Mouse (Mus musculus): ENCODE data around the gene Paqr6. TPM values are rescaled to one million over a fixed set of nuclear protein-coding genes. Genes with fewer than 3 reads are reported as not detected.

The Paqr6 gene
- polyA plus RNA-seq, 1 experiment from 2014 or later, result not detected

DNA sequence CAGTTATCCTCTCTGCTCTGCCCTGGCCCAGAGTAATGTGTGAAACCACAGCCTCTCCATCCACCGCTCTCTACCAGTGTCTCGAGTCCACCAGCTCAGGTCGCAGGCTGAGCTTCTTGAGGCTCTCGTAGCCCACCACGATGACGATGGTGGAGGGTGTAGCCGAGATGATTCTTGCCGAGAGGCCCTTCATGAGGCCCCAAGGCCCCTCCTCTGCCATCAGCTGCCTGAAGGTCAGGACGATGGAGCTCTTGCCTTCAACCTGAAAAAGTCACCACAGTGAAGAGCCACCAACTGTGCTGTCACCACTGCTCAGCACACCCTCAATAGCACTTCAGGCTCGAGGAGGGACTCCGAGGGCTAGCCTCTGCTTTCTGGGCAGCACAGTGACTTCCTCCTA lies 48.3 kb downstream of the Paqr6 start:
- Histone ChIP-seq H3K27ac (no peak overlapping the region), H3K36me3 (ENCODE audit: inconsistent target) (peaks cover 47% of the 10 kb centered on the region), H3K4me3 (ENCODE audit: inconsistent target) (no peak overlapping the region), H3K79me2 (ENCODE audit: inconsistent target) (peaks cover 62% of the 10 kb centered on the region)
- 81% methylated on average over 11 of the region's 11 CpGs for WGBS (ENCODE audit: missing documents)

DNA sequence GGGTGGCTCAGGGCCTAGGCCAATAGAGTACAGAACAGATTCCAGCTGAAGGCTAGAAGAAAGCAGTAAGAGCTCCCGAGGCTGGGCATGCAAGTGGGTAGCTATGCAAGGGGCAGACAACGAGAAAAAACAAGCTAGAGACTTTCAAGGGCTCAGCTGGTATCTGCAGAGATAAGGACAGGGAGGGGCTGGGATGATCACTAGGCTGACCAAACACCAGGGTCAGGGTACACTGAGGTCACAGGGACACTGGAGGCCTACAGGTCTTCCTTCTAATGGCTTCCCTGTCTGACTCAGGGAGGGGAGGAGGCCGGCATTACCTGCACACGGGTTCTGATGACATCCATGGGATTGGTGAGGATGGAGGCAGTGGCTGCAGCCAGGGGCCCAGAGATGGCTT lies 51.3 kb downstream of the Paqr6 start:
- peaks cover 73% of the 10 kb centered on the region for H3K79me2 ChIP-seq (ENCODE audit: inconsistent target)
- H3K36me3 ChIP-seq (ENCODE audit: inconsistent target), result peaks cover 76% of the 10 kb centered on the region
- no peak overlapping the region for H3K27ac ChIP-seq
- no peak overlapping the region for H3K4me3 ChIP-seq (ENCODE audit: inconsistent target)
- 93% methylated on average over 4 of the region's 4 CpGs for WGBS (ENCODE audit: missing documents)

DNA sequence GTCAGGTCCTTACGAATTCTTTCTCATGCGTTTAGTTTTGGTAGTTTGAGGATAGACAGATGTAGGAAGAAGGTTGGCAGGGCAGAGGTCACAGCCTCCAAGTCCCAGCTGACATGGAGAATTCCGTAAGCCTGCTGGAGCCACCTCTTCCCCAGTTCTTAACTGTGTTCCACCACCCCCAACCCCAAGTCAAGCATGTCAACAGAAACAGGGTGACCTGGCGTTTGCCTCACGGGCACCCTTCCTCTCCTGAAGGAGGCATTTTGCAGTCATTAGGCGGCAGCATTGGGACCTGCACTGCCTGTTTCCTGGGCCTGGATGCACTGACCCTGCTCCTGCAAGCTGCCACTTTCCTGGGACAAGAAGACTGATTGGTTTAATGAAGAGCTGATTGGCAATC lies 53.6 kb downstream of the Paqr6 start:
- 94% methylated on average over 6 of the region's 6 CpGs for WGBS (ENCODE audit: missing documents)
- peaks cover 64% of the 10 kb centered on the region for H3K36me3 ChIP-seq (ENCODE audit: inconsistent target)
- peaks cover 97% of the 10 kb centered on the region for H3K79me2 ChIP-seq (ENCODE audit: inconsistent target)
- H3K4me3 ChIP-seq (ENCODE audit: inconsistent target), result no peak overlapping the region
- H3K27ac ChIP-seq, result no peak overlapping the region

Other genes with a start within 250 kb of the Paqr6 start
- gene Mef2d, start 222.2 kb upstream of the Paqr6 start, polyA plus RNA-seq (2018), result 37.8 to 68.1 TPM (median 46.3 TPM) in 3 replicates
- not detected in 3 replicates for gene Rhbg, start 109.9 kb upstream of the Paqr6 start, polyA plus RNA-seq (2018)
- gene Gm38392, start 77.4 kb upstream of the Paqr6 start, polyA plus RNA-seq (2018), result not detected in 3 replicates
- gene Tsacc, start 67.6 kb upstream of the Paqr6 start, polyA plus RNA-seq (2018), result 2.0 to 2.8 TPM (median 2.1 TPM) in 3 replicates
- gene Cct3, start 67.5 kb upstream of the Paqr6 start, polyA plus RNA-seq (2018), result 72.7 to 217 TPM (median 87.3 TPM) in 3 replicates
- gene Glmp, start 39.6 kb upstream of the Paqr6 start, polyA plus RNA-seq (2018), result 347 to 461 TPM (median 393 TPM) in 3 replicates
- gene Tmem79, start 28.4 kb upstream of the Paqr6 start, polyA plus RNA-seq (2018), result 0.13 to 0.59 TPM (median 0.42 TPM) in 3 replicates
- 14.9 to 23.8 TPM (median 23.6 TPM) in 3 replicates for gene Smg5, start 28.3 kb upstream of the Paqr6 start, polyA plus RNA-seq (2018)
- not detected in 3 replicates for gene Bglap3, start 8.2 kb downstream of the Paqr6 start, polyA plus RNA-seq (2018)
- gene Bglap2, start 14.1 kb downstream of the Paqr6 start, polyA plus RNA-seq (2018), result not detected in 3 replicates
- not detected in 3 replicates for gene Bglap, start 19.9 kb downstream of the Paqr6 start, polyA plus RNA-seq (2018)
- gene Pmf1, start 45.7 kb downstream of the Paqr6 start, polyA plus RNA-seq (2018), result 20.9 to 38.7 TPM (median 26.5 TPM) in 3 replicates
- 23.0 to 38.3 TPM (median 30.3 TPM) in 3 replicates for gene Slc25a44, start 60.6 kb downstream of the Paqr6 start, polyA plus RNA-seq (2018)
- gene Sema4a, start 96.6 kb downstream of the Paqr6 start, polyA plus RNA-seq (2018), result 7.3 to 33.5 TPM (median 7.7 TPM) in 3 replicates
- gene Lmna, start 145.4 kb downstream of the Paqr6 start, polyA plus RNA-seq (2018), result 96.7 to 217 TPM (median 105 TPM) in 3 replicates
- 0.08 to 0.10 TPM (median 0.10 TPM) in 3 replicates for gene Mex3a, start 167.8 kb downstream of the Paqr6 start, polyA plus RNA-seq (2018)
- not detected in 3 replicates for gene Rab25, start 183.7 kb downstream of the Paqr6 start, polyA plus RNA-seq (2018)
- 164 to 206 TPM (median 186 TPM) in 3 replicates for gene Lamtor2, start 188.5 kb downstream of the Paqr6 start, polyA plus RNA-seq (2018)
- 26.3 to 31.7 TPM (median 26.5 TPM) in 3 replicates for gene Ubqln4, start 189.2 kb downstream of the Paqr6 start, polyA plus RNA-seq (2018)
- gene Ssr2, start 211.3 kb downstream of the Paqr6 start, polyA plus RNA-seq (2018), result 108 to 122 TPM (median 113 TPM) in 3 replicates
- 83.0 to 111 TPM (median 86.2 TPM) in 3 replicates for gene Arhgef2, start 241.4 kb downstream of the Paqr6 start, polyA plus RNA-seq (2018)

Measured in macrophage (primary cell).